Mouse (Mus musculus) spleen, adult 2 months (tissue): ENCODE measurements around the gene Exosc5.

Experiments used
- CTCF ChIP-seq: fragments of 200-500 bp; IDR thresholded peaks from 2 replicates; pipeline ENCODE4 v1.5.1; 2011; ENCODE audit warnings: mild to moderate bottlenecking, inconsistent platforms; ENCODE audit not compliant: insufficient read depth, insufficient read length, insufficient replicate concordance; ENCODE audit errors: extremely low read depth
- POLR2A ChIP-seq: fragments of 200-500 bp; IDR thresholded peaks from 2 replicates; pipeline ENCODE4 v1.6.1; 2011; ENCODE audit warnings: low read depth, low read length, inconsistent platforms

DNA sequence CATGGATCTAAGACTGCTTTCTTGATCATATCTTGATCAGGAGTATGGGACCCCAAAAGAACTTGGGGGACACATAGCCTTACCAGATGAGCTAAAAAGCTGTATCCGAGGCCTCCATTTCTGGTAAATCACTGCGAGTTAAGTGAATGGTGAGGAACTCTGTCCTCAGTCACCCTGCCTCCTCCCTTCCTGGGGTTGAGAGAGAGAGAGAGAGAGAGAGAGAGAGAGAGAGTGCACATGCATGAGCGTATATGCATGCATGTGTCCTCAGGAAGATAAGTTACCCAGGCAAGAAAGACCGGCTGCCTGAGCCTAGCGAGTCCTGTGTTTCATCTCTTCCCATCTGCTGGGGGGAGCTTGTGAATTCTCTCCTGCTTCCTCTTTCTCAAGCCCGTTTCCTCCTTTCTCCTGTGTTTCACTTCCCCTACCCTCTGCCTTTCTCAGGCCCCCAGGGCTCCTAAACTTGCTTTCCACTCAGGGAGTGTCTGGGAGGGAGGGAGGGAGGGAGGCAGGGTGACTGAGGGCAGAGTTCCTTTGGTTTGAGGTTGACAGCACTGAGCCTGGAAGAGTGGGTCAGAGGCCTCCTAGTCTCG is 47.7 kb downstream of the Exosc5 start:
- TF ChIP-seq POLR2A = no peak
- TF ChIP-seq CTCF = no peak
